Mouse (Mus musculus) heart, embryonic 13.5 days (tissue): Measurements from ENCODE around the gene Gm21882. TPM values are rescaled to one million over a fixed set of nuclear protein-coding genes. Genes with fewer than 3 reads are reported as not detected.
"Not testable (repeated sequence)": the region's sequence is repeated elsewhere in the genome, so short reads cannot be mapped to it uniquely, and the experiment has no call there.

ENCODE experiments used
- ATAC-seq: fragments of 200-750 bp; cut with Nextera tagmentation; 2 replicates; pipeline ENCODE4 v1.8.0; 2017; ENCODE audit warnings: moderate TSS enrichment; ENCODE audit not compliant: insufficient number of reproducible peaks, low FRiP score, low TSS enrichment; ENCODE audit errors: extremely low read depth
- H3K27ac ChIP-seq: fragments of 300-500 bp; sonication (generic); replicated peaks from 2 replicates; pipeline ENCODE4 v1.5.1; 2015; ENCODE audit warnings: moderate library complexity, mild to moderate bottlenecking, inconsistent platforms
- H3K27me3 ChIP-seq: fragments of 300-500 bp; sonication (generic); replicated peaks from 2 replicates; pipeline ENCODE4 v1.6.1; 2015; ENCODE audit warnings: mild to moderate bottlenecking, inconsistent platforms
- H3K36me3 ChIP-seq: fragments of 300-500 bp; sonication (generic); 2 replicates; pipeline ENCODE4 v1.6.1; 2015; ENCODE audit warnings: mild to moderate bottlenecking, inconsistent platforms
- H3K4me1 ChIP-seq: fragments of 300-500 bp; sonication (generic); 2 replicates; pipeline ENCODE4 v1.6.1; 2015; ENCODE audit warnings: inconsistent platforms
- H3K4me2 ChIP-seq: fragments of 300-500 bp; sonication (generic); 2 replicates; pipeline ENCODE4 v1.6.1; 2015; ENCODE audit warnings: inconsistent platforms, mild to moderate bottlenecking, moderate library complexity
- H3K4me3 ChIP-seq: fragments of 300-500 bp; sonication (generic); 2 replicates; pipeline ENCODE4 v1.5.1; 2015; ENCODE audit warnings: moderate library complexity, mild to moderate bottlenecking, inconsistent platforms
- H3K9ac ChIP-seq: fragments of 300-500 bp; sonication (generic); 2 replicates; pipeline ENCODE4 v1.6.1; 2015; ENCODE audit warnings: inconsistent platforms, mild to moderate bottlenecking, moderate library complexity
- H3K9me3 ChIP-seq: fragments of 300-500 bp; sonication (generic); 2 replicates; pipeline ENCODE4 v1.6.1; 2016; ENCODE audit warnings: inconsistent platforms
- WGBS: fragments of 180-500 bp; shearing (Covaris S2); methylation state at CpG from one replicate; pipeline ENCODE4 v1.1.7; 2015; ENCODE audit warnings: mixed read lengths; 5-methylcytosine and 5-hydroxymethylcytosine counted together
- polyA plus RNA-seq: library from polyadenylated mRNA; unstranded; fragments of >200 nt; fragmentation: Nextera tagmentation; extraction: Ambion mirVana; gene quantifications from 2 replicates; pipeline ENCODE4 v1.2.1, GENCODE M21; 2015

The Gm21882 gene
- not detected in 2 replicates for polyA plus RNA-seq

DNA sequence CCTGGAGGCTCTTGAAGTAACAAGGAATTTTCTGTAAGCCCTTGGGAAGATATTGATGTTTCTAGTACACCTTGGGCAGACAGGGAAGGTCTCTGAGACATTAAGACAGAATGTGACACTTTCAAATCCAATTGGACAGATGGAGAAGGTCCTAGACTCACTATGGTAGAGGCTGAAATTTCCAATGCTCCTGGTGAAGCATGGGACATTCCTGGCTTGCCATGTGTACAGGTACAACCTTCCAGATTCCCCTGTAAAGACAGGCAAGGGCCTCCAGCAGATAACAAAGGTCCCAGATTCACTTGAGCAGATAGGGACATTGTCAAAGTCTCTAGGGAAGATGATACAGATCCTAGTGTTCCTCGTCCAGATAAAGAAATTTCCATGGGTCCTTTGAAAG is at the start of gene Gm21882:
Gene Gm21882, minus strand, starts transcription at position 101 of the 400 bp plus-strand sequence.
- not testable (repeated sequence) for H3K4me2 ChIP-seq, H3K9me3 ChIP-seq, H3K36me3 ChIP-seq, H3K4me1 ChIP-seq, H3K27me3 ChIP-seq, H3K27ac ChIP-seq, H3K4me3 ChIP-seq, H3K9ac ChIP-seq, ATAC-seq
- WGBS = 75% methylated on average over 1 of the region's 1 CpGs

Other genes starting within 250 kb of the Gm21882 start
- gene Gm21865, start 64.6 kb downstream of the Gm21882 start, polyA plus RNA-seq = not detected in 2 replicates